Mouse (Mus musculus) heart, postnatal 0 days (tissue): ENCODE measurements at regions not wholly inside any gene's neighbourhood (a gene's known extent, or its start where the extent isn't known, plus 50 kb on each side); places are given as distances from the start of the nearest gene placed in this dataset.

Experiments
- ATAC-seq: fragments of 200-750 bp; cut with Nextera tagmentation; 2 replicates; pipeline ENCODE4 v1.8.0; 2017; ENCODE audit warnings: low read depth, moderate number of reproducible peaks, moderate library complexity; ENCODE audit not compliant: insufficient read depth
- DNase-seq: peaks from one replicate; pipeline ENCODE4 v3.0.0-alpha.2; 2016; ENCODE audit warnings: low spot score
- H3K27ac ChIP-seq: fragments of 300-500 bp; sonication (generic); 2 replicates; pipeline ENCODE4 v1.5.1; 2014; ENCODE audit warnings: low read depth, mild to moderate bottlenecking
- H3K27me3 ChIP-seq: fragments of 300-500 bp; sonication (generic); 2 replicates; pipeline ENCODE4 v1.6.1; 2014; ENCODE audit warnings: low read length, mixed read lengths; ENCODE audit not compliant: control insufficient read depth, insufficient read depth
- H3K36me3 ChIP-seq: fragments of 300-500 bp; sonication (generic); replicated peaks from 2 replicates; pipeline ENCODE4 v1.6.1; 2014; ENCODE audit warnings: low read length, mixed read lengths; ENCODE audit not compliant: control insufficient read depth, insufficient read depth
- H3K4me1 ChIP-seq: fragments of 300-500 bp; sonication (generic); 2 replicates; pipeline ENCODE4 v1.6.1; 2014; ENCODE audit warnings: antibody characterized with exemption; ENCODE audit not compliant: control insufficient read depth, insufficient read depth
- H3K4me2 ChIP-seq: fragments of 300-500 bp; sonication (generic); 2 replicates; pipeline ENCODE4 v1.6.1; 2014; ENCODE audit warnings: low read depth, mild to moderate bottlenecking, low read length, moderate library complexity
- H3K4me3 ChIP-seq: fragments of 300-500 bp; sonication (generic); 2 replicates; pipeline ENCODE4 v1.5.1; 2014; ENCODE audit warnings: low read depth, low read length
- H3K9ac ChIP-seq: fragments of 300-500 bp; sonication (generic); replicated peaks from 2 replicates; pipeline ENCODE4 v1.6.1; 2014; ENCODE audit warnings: low read depth, low read length, mixed read lengths
- H3K9me3 ChIP-seq: fragments of 300-500 bp; sonication (generic); replicated peaks from 2 replicates; pipeline ENCODE4 v1.6.1; 2016; ENCODE audit warnings: low read length; ENCODE audit not compliant: control insufficient read depth
- CTCF ChIP-seq: IDR thresholded peaks from 2 replicates; pipeline ENCODE4 v1.5.1; 2016; ENCODE audit warnings: antibody characterized with exemption, control low read depth, low read depth
- EP300 ChIP-seq: IDR thresholded peaks from 2 replicates; pipeline ENCODE4 v1.6.1; 2016; ENCODE audit warnings: antibody characterized with exemption, low read depth
- WGBS: fragments of 180-500 bp; shearing (Covaris S2); extraction: QIAGEN DNeasy Blood & Tissue Kit; methylation state at CpG from one replicate; pipeline ENCODE4 v1.1.7; 2014; 5-methylcytosine and 5-hydroxymethylcytosine counted together

DNA sequence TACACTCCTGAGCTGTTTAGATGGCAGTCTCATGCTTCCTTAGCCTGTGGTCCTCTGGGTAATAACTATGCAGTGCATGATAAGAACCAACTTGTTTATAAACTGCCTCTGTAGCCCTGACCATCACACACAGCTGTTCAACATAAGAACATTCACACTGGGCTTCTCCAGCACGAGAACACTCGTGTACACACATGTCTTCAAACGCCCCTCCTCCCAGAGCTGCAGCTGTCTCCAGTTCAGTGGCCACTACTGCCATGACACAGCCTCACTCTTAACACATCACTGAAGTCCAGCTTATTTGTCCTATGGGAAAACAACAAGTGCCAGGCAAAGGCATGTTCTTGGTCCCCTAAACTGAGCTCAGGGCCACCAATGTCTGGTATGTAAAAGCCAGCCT lies 152.9 kb downstream of the Hlx start:
- TF ChIP-seq EP300 = no peak
- no peak for TF ChIP-seq CTCF
- ATAC-seq (no peak), DNase-seq (no peak)

DNA sequence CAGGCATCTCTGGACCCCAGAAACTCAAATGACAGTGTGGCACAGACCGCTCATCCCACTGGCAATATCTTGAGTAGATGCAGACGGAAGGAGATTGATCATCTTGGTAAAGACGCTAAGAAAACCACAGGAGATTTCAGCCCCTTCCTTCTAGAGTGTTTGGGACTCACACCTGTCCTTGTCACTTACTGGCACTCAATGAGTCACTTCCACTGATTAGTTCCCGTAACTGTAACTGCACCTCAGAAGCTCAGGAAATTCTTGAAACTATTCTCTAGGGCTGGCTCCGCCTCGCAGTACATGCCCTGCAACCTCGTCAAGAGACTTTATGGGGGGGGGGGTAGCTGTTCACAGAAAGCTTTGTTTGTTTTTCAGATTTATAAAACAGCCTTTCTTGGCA lies 155.9 kb downstream of the Hlx start:
- Histone ChIP-seq H3K27me3 (no peaks in the 10 kb centered on the region), H3K4me2 (no peak overlapping the region), H3K9me3 (no peaks in the 10 kb centered on the region), H3K4me1 (no peaks in the 10 kb centered on the region), H3K36me3 (no peaks in the 10 kb centered on the region), H3K27ac (no peak overlapping the region), H3K4me3 (no peak overlapping the region), H3K9ac (no peak overlapping the region)
- whole genome bisulfite sequencing = 57% methylated on average over 7 of the region's 7 CpGs
- no peak for ATAC-seq
- no peak for DNase-seq
- no peak for TF ChIP-seq EP300
- TF ChIP-seq CTCF = no peak

More for the DNA sequence above, 152.9 kb downstream of the Hlx start:
- no peaks in the 10 kb centered on the region for H3K27me3 ChIP-seq
- no peaks in the 10 kb centered on the region for H3K4me1 ChIP-seq
- H3K4me3 ChIP-seq = no peak overlapping the region
- 72% methylated on average over 3 of the region's 3 CpGs for WGBS
- no peak overlapping the region for H3K4me2 ChIP-seq
- H3K36me3 ChIP-seq = no peaks in the 10 kb centered on the region
- no peak overlapping the region for H3K9ac ChIP-seq
- no peak overlapping the region for H3K27ac ChIP-seq
- H3K9me3 ChIP-seq = no peaks in the 10 kb centered on the region

DNA sequence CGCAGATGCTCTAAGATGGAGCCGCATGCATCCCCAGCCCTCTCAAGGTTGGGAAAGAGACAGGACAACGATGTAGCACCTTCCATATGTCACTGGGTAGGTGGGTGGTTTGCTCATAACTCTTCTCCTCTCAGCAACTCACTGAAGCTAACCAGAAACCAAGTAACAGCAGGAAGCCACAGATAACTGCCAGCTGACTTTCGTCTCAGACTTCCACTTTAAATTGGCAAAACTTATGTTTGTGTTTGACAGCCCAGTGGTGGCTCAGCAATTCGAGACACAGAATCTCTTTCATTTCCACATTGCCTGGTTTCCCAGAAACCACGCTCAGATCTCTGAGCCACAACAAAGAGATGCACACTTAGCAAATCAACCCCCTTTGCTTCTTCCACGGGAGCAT lies 159.1 kb downstream of the Hlx start:
- TF ChIP-seq CTCF (no peak), EP300 (no peak)
- Histone ChIP-seq H3K4me1 (no peaks in the 10 kb centered on the region), H3K27ac (no peak overlapping the region), H3K4me2 (no peak overlapping the region), H3K36me3 (no peaks in the 10 kb centered on the region), H3K4me3 (no peak overlapping the region), H3K27me3 (no peaks in the 10 kb centered on the region), H3K9ac (no peak overlapping the region), H3K9me3 (no peaks in the 10 kb centered on the region)
- WGBS = 50% methylated on average over 7 of the region's 7 CpGs
- ATAC-seq (no peak), DNase-seq (no peak)

DNA sequence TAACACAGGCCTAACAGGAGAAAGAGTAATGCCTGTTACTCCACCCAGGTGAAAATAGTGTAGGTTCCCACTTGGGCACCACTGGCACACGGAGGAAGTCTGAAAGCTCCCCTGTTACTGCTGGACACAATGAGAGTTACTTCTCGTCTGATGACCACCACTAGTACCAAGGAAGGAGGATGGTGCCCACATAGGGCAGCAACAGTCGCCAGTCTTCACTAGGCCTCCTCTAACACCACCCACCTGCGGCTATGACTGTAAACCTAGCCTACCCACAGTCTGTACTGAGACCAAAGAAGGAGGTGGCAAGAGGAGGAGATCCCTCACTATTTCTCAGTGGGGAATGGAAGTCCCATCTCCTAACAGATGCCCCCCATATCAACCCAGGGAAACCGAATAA lies 161.7 kb downstream of the Hlx start:
- DNase-seq (no peak), ATAC-seq (no peak)
- H3K4me2 ChIP-seq = no peak overlapping the region
- H3K9ac ChIP-seq = no peak overlapping the region
- H3K4me1 ChIP-seq = no peaks in the 10 kb centered on the region
- H3K36me3 ChIP-seq = no peaks in the 10 kb centered on the region
- TF ChIP-seq CTCF = no peak
- TF ChIP-seq EP300 = no peak
- H3K27ac ChIP-seq = no peak overlapping the region
- 68% methylated on average over 5 of the region's 5 CpGs for WGBS
- no peaks in the 10 kb centered on the region for H3K9me3 ChIP-seq
- H3K4me3 ChIP-seq = no peak overlapping the region
- H3K27me3 ChIP-seq = no peaks in the 10 kb centered on the region

DNA sequence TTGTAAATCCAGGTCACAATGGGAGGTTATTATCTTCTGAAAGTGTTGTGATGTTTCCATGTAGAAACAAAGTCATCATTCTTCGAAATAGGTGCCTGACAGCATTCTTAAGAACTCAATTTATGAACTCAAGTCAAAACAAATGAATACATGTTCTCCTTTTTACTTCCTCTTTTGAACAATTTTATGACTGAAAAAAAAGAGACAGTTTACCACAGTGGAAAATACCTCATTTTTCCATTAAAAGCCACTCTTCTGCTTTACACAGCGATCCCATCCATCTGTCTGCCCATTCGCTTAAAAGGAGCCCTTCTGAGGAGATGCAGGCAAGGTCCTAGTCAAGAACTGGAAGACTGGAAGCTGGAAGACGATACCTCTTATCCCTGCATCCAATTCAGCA lies 169.5 kb downstream of the Hlx start:
- ATAC-seq (no peak), DNase-seq (no peak)
- no peak overlapping the region for H3K4me3 ChIP-seq
- no peaks in the 10 kb centered on the region for H3K27me3 ChIP-seq
- H3K27ac ChIP-seq = no peak overlapping the region
- no peaks in the 10 kb centered on the region for H3K36me3 ChIP-seq
- no peak overlapping the region for H3K9ac ChIP-seq
- H3K4me1 ChIP-seq = no peaks in the 10 kb centered on the region
- TF ChIP-seq EP300 (no peak), CTCF (no peak)
- H3K4me2 ChIP-seq = no peak overlapping the region
- WGBS = 82% methylated on average over 4 of the region's 4 CpGs
- no peaks in the 10 kb centered on the region for H3K9me3 ChIP-seq

DNA sequence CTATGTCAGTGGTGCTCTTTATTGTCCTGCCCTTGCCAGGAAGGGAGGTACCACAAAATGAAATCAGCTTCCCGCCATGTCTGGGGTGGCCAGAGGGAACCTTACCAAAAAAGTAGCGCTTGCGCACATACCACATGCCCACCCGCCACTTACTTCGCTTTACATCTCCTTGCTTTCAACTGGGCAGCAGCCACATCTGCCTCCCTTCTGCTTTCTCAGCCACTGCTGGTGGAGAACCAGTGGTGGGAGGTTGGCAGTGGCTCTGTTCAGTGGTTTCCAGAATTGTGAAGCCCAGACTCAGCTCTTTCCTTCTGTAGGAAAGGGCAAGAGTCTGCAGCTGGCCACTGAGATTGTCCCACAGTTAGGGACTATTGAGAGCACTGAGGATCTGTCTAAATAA lies 170.2 kb downstream of the Hlx start:
- H3K4me1 ChIP-seq = no peaks in the 10 kb centered on the region
- H3K27me3 ChIP-seq = no peaks in the 10 kb centered on the region
- H3K4me2 ChIP-seq = no peak overlapping the region
- no peaks in the 10 kb centered on the region for H3K9me3 ChIP-seq
- 87% methylated on average over 5 of the region's 5 CpGs for WGBS
- DNase-seq = no peak
- TF ChIP-seq CTCF (no peak), EP300 (no peak)
- H3K9ac ChIP-seq = no peak overlapping the region
- no peaks in the 10 kb centered on the region for H3K36me3 ChIP-seq
- H3K27ac ChIP-seq = no peak overlapping the region
- no peak for ATAC-seq
- no peak overlapping the region for H3K4me3 ChIP-seq
